Mouse (Mus musculus) kidney, postnatal 14 days (tissue): ENCODE results near the gene Cers3.

Experiments
- DNase-seq: peaks from one replicate; pipeline ENCODE4 v3.0.0; 2022; ENCODE audit warnings: mixed read lengths

Gene Cers3

GRCm38 (mm10) chr7:66786476-66786875, 43.2 kb downstream of the Cers3 start:
- no peak for DNase-seq

DNA sequence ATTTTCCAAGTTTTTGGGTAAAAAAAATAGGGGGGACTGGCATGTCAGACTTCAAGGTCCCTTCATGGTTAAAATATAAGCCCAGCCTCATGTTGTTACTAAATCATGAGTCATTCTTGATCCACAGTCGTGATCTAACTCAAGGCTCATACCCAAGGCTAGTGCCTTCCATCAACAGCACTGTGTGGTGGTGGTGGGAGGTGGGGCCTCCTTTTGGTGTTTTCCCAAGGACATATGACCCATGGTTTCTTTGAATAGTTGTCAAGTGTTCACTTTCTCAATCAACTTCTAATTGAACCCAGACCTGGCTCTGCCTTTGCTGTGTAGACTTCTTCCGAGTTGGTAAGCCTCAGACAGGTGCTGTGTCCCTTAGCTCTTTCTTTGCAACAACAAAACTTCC, 44.5 kb downstream of the Cers3 start:
- no peak for DNase-seq

DNA sequence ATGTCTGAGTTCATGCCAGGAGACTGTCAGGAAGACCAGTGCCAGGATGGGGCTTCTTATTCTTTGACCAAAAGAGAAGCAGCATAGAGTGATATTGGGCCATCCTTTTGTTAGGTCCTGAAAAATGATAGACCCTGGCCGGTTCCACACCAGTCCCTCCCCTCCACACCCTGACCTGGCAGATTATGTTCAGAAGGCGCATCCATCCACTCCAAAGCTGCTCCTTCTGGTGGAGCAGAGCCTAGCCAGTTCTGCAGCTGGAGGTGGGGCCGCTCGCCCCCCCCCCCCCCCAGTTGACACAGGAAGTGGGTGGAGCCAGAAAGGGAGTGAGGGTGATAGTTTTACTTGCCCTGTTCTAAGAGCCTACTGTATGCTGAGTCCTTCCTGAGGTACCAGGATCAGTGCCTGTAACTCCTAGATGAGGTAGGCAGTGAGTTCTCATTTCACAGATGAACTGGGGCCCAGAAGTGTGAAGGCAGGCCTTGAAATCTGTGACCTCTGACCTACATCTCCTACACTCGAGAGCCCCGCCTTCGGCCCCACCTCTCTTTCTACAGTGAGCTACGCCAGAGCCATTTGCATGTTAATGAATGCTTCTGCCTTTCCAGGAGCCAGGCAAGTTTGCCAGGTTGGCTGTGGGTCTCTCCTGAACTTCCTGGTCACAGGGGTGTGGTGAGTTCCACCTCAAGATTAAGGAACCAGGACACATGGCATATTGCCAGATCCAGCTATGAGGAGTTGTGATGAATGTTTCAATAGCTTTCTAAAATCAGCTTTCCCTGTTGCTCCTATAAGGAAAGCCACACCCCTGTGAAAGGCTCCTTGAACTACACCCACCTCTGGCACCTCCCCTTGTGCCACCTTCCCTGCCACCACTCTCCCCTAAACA, 46.8 kb downstream of the Cers3 start:
- peak; percentile 62 for DNase-seq

GRCm38 (mm10) chr7:66791022-66791421, 47.7 kb downstream of the Cers3 start:
- DNase-seq: no peak

GRCm38 (mm10) chr7:66796909-66797308, 53.6 kb downstream of the Cers3 start:
- DNase-seq: no peak

GRCm38 (mm10) chr7:66797345-66797744, 54.0 kb downstream of the Cers3 start:
- DNase-seq: no peak

- peak; percentile 34 for DNase-seq
Observed at GRCm38 (mm10) chr7:66798826-66799225, 55.5 kb downstream of the Cers3 start.

- no peak for DNase-seq
Observed at GRCm38 (mm10) chr7:66800784-66801183, 57.5 kb downstream of the Cers3 start.

GRCm38 (mm10) chr7:66801785-66802184, 58.5 kb downstream of the Cers3 start:
- DNase-seq: no peak

DNA sequence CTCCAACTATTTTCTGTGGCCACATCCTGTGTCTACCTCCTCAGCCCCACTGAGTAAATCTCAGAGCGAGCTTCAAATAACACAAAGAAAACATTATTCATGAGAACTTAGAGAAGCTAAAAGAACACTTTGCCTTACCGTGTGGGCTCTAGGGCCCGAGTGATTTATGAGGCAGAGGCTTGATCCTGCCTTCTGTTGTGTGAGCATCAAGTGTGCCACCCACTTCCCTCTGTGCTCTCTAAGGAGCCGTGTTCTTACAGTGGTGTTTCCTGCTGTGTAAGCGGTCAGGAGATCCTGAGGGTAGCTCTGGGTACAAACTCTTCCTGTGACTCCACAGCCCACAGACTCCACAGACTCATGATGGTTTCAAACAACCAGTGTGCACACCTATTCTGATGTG, 60.5 kb downstream of the Cers3 start:
- no peak for DNase-seq

DNA sequence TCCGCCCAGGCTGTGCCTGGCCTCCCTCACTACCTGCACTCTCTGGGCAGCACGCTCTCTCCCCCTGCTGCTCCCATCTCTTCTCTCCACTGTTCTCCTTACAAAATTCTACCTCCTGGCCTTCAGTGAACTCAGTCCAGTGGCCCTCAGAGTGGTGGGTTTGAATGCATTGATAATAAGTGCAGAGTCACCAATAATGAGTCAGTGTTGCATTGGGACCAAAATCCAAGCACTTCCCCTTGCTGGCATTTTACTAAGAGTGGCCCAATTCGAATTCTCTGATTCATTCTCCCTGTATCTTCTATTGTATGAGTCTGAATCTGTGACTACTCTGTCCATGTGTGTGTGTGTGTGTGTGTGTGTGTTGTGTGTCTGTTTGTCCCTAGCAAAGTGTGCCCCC, 63.5 kb downstream of the Cers3 start:
- no peak for DNase-seq

DNA sequence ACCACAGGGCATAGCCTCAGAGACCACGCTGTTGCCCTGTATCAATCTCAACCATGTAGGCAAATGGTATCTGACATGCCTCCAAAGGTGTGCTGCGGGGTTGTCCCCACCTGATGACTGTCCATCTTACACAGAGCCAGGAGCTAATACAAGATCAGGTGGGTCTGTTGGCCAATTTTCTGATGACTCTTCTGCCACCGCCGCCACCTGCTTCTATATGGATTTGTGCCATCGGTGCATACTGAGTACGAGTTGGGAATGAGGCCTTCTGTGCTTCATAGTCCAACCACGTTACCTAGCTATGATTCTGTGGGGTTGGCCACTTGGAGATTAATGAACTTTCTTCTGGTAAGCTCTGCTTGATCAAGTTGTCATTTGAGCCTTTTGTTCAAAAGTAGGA, 67.1 kb downstream of the Cers3 start:
- DNase-seq: no peak

DNA sequence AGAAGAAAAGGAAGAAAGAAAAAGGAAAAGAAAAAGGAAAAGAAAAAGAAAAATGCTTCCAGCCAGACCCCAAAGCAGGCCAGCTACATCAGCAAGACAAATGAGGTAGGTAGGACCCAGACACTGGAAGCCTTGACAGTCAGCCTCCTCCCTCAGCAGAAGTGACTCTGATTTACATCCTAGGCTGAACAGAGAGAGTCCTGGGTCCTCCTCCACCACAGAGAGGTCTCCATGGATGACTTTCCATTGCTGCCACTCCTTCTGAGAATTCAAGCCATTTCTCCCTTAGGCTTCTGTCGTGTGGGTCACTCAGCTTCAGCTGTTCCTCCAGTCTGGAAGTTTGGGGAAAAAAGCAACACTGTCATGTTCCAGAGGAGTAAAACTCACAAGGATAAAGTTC, 68.0 kb downstream of the Cers3 start:
- no peak for DNase-seq

DNA sequence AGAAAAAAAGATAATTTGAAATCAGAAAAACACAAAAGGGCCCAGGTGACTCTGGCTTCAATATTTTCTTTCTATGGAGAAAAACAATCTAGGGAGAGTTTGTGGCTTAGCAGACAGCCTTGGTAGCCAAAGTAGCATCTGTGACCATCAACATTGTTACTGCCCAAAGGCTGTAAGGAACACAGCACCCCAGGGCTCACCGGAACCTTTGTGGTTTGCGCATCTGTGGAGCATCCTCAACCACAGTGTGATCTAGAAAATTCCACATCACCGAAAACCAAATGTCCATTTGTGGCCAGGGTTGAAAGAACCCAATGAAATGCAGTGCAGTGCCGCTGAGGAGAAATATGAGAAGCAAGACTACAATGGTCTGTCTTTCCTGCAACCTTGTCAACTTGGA, 69.0 kb downstream of the Cers3 start:
- DNase-seq: no peak

DNA sequence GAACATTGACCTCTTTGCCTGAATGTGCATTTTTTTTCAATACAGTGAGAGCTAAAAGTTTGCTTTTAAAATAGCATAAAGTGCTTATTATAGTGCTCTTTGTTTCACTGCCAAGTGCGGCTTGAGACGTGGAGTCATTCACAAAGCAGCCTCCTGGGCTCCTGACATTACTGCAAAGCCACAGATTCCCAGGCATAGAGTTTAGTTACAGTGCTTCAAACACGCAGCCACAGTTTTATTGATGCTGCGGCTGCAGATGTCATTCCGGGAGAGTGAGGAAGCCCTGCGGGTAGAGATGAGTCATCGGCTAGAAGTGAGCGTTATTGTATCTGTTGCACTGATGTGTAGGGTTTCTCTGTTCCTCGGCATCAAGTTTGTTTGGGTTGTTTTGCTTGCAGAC, 69.4 kb downstream of the Cers3 start:
- DNase-seq: no peak

DNA sequence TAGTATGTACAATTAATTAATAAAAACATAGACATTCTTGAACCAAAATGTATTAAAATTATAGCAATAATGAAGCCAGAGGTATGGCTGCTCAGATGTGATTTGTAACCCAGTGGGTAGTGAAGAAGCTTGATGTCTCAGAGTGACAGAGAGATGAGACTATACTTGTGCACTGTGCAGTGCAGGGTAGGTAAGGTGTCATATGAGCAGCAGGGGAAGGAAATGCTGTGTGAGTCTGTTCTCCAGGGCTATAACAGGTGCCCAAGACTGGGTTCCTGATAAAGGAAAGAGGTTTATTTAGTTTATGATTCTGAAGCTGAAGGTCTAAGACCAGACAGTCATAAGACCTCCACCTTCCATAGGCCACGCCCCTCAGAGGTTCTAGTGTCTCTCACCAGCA, 69.9 kb downstream of the Cers3 start:
- DNase-seq: no peak

GRCm38 (mm10) chr7:66815526-66815925, 72.2 kb downstream of the Cers3 start:
- DNase-seq: no peak

DNA sequence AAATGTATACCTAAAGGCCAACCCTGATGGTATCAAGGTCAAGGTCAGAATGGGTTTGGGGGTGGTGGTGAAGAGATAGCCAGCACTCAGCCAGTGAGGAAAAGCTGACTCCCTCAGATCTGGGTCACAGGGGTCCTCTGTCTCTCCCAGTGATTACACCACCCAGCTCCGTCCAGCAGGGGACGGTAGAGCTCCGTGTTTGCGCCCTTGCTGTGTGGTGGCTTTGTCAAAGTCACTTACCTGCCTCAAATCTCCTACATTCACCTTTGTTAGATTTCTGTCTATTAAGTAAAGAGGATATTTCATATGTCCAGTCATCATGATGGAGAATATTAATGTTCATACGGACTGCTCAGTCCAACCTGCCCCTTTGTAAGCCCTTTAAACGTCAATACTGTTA, 76.7 kb downstream of the Cers3 start:
- DNase-seq: peak; percentile 51

GRCm38 (mm10) chr7:66830803-66831202, 87.5 kb downstream of the Cers3 start:
- no peak for DNase-seq

DNA sequence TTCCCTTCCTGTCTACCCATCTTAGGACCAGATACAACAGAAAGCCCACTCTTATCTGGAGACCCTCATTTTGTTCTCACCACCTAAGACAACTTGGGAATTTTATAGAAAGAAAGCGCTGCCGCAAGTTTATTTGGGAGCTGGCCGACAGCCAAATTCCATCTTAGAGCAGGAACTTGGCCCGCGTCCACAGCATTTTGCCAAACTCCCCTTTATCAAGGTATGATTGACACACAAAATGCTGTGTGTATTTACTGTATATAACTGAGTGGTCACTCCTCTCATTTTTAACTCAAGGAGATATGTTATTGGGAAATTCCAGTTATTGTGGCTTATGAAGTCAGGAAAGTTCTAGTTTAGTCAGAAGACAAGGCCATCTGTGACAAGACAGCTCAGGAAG, 88.0 kb downstream of the Cers3 start:
- DNase-seq: peak; percentile 62

DNA sequence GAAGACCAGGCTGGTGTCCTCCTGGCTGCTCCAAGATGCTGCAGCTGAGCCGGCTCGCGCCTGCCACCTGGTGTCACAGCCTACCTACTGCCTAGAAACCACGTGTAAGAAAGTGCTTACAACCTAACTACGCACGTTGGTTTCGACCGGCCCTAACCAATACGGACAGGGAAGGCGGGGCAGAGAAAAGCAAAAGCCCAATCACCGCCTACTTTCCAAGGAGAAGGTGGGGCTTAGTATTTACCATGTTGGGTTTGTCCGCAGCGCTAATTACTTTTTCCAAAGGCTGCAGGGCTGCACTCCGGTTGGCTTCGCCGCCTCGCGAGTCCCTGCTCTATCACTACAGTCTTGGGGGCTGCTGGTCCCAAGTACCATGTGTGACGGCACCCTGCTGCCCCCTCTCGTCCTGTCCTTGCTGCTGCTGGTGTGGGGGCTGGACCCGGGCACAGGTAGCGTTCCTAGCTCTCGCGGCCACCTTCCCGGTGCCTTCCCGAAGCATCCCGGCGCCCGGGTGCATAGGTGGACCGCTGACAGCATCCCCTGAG, 96.2 kb downstream of the Cers3 start, which contains the start of gene Adamts17:
Gene Adamts17, plus strand, starts transcription at position 273 of the 545 bp plus-strand sequence.
- DNase-seq: peak; percentile 95

DNA sequence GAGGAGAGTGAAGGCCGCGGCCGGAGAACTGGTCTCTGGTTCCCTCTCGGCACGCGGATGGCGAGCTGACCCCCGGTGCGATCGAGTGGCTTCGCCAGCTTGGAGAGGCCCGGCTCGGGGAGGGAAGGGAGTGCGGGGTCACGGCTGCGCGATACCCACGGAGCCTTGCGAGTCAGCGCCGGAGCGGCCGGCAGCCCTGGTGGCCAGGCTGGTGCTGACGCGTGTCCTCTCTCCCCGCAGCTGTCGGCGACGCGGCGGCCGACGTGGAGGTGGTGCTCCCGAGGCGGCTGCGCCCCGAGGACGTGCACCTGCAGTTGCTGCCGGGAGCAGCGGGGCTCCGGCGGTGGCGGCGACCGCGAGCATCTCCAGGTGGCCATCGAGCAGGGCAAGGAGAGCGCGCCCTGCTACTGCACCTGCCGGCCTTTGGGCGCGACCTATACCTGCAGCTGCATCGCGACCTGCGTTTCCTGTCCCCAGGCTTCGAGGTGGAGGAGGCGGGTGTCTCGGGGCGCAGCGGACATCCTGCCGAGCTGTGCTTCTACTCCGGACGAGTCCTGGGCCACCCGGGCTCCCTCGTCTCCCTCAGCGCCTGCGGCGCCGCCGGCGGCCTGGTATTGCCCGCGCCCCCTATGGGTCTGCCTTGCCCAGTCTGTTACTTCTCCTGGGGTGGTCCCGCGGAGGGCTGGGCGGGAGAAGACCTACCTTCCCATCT, 96.9 kb downstream of the Cers3 start:
- peak; percentile 53 for DNase-seq

DNA sequence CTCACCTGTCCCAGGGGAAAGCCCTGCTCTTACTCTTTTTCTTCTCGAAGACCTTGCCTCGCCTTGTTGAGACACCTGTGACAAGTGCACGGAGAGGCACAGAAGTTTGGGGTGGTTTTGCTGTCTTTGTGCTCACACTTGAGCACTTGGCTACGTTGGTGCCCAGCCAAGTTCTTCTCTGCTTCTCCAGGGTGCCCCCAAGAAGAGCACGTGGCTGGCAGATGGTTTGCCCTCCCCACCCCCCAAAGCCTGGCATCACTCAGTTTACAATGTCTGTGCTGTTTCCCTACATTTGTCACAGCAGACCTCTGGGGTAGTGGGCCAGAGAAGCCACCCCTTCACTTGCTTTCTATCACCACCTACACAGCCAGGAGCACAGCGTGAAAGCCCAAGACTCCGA, 97.9 kb downstream of the Cers3 start:
- no peak for DNase-seq

DNA sequence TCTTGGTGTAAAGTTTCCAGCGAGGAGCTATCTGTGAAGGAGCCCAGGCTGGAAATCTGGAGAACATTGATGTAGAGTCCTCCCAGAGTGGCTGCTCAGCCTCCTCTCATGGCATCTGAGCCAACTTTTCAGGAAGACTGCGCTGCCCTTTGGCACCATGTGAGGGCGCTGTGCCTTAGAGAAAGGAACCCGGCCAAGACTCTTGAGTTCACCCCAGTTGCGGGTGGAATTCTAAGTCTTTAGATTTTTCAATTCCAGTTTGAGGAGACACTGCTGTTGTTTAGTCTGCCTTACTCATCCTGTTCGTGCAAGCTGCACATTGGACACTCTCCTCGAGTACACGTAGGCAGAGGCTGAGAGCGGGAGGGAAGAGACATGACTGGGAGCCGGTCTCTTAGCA, 98.7 kb downstream of the Cers3 start:
- DNase-seq: peak; percentile 78
